Mouse (Mus musculus) liver, adult 2 months (tissue): ENCODE measurements around the gene 6820408C15Rik. TPM values are rescaled to one million over a fixed set of nuclear protein-coding genes. Genes with fewer than 3 reads are reported as not detected.

Experiments
- DNase-seq: peaks from one replicate; pipeline ENCODE4 v3.0.0-alpha.2; 2011; ENCODE audit warnings: low read depth, low spot score; ENCODE audit errors: extremely low read depth
- H3K27ac ChIP-seq: fragments of 200-500 bp; replicated peaks from 2 replicates; pipeline ENCODE4 v1.5.1; 2012; ENCODE audit warnings: low read depth, mild to moderate bottlenecking, control low read depth, inconsistent platforms, low read length; ENCODE audit not compliant: insufficient read depth
- H3K27me3 ChIP-seq: fragments of 200-500 bp; 2 replicates; pipeline ENCODE4 v1.6.1; 2012; ENCODE audit warnings: mild to moderate bottlenecking, moderate library complexity, low read length, inconsistent platforms; ENCODE audit not compliant: control insufficient read depth, insufficient read depth
- H3K36me3 ChIP-seq: fragments of 200-500 bp; 2 replicates; pipeline ENCODE4 v1.6.1; 2012; ENCODE audit warnings: low read length, inconsistent platforms; ENCODE audit not compliant: control insufficient read depth, insufficient read depth
- H3K4me1 ChIP-seq: fragments of 200-500 bp; 2 replicates; pipeline ENCODE4 v1.6.1; 2011; ENCODE audit warnings: low read length; ENCODE audit not compliant: control insufficient read depth, insufficient read depth
- H3K4me3 ChIP-seq: fragments of 200-500 bp; 2 replicates; pipeline ENCODE4 v1.5.1; 2011; ENCODE audit warnings: low read depth, mild to moderate bottlenecking, control low read depth, low read length, moderate library complexity; ENCODE audit not compliant: insufficient read depth
- H3K79me2 ChIP-seq: fragments of 200-500 bp; 2 replicates; pipeline ENCODE4 v1.6.1; 2012; ENCODE audit warnings: inconsistent platforms, mild to moderate bottlenecking, low read length, moderate library complexity; ENCODE audit not compliant: control insufficient read depth, insufficient read depth
- H3K9ac ChIP-seq: fragments of 200-500 bp; 2 replicates; pipeline ENCODE4 v1.6.1; 2012; ENCODE audit warnings: low read depth, mild to moderate bottlenecking, control low read depth, inconsistent platforms, low read length
- CTCF ChIP-seq: fragments of 200-500 bp; IDR thresholded peaks from 2 replicates; pipeline ENCODE4 v1.5.1; 2011; ENCODE audit warnings: low read depth, low read length, control low read depth
- POLR2A ChIP-seq: fragments of 200-500 bp; IDR thresholded peaks from 2 replicates; pipeline ENCODE4 v1.6.1; 2011; ENCODE audit warnings: low read length, control low read depth; ENCODE audit not compliant: insufficient read depth; ENCODE audit errors: extremely low read depth
- WGBS: fragments of 180-500 bp; shearing (Covaris S2); methylation state at CpG from one replicate; pipeline ENCODE4 v1.1.7; 2018; 5-methylcytosine and 5-hydroxymethylcytosine counted together
- polyA plus RNA-seq: library from polyadenylated mRNA; depleted of rRNA; stranded (reverse); fragments of >200 nt; gene quantifications from 2 replicates; pipeline ENCODE4 v1.2.3, GENCODE M21; 2012; rRNA removed
- total RNA-seq: library from RNA; depleted of rRNA; stranded (reverse); fragments of >200 nt; gene quantifications from 2 replicates; pipeline ENCODE4 v1.2.3, GENCODE M21; 2014; rRNA removed

The 6820408C15Rik gene
- not detected in 2 replicates for total RNA-seq
- polyA plus RNA-seq: not detected in 2 replicates

GRCm38 (mm10) chr2:152415287-152415686, at the start of gene 6820408C15Rik:
Gene 6820408C15Rik (plus strand): TSS chr2:152415587.
- Histone ChIP-seq H3K9ac (peak within 1 kb of the TSS; percentile 85), H3K36me3 (no peaks in the 10 kb centered on the region), H3K4me1 (no peaks in the 10 kb centered on the region), H3K27me3 (peaks cover 4% of the 10 kb centered on the region; the same call in 1 of the 2 replicates), H3K79me2 (no peaks in the 10 kb centered on the region), H3K27ac (no peak within 1 kb of the TSS), H3K4me3 (peak within 1 kb of the TSS; percentile 80)
- TF ChIP-seq POLR2A (no peak), CTCF (no peak)
- 38% methylated on average over 4 of the region's 4 CpGs for WGBS
- DNase-seq: no peak

- Histone ChIP-seq H3K4me1 (peaks cover 8% of the 10 kb centered on the region), H3K4me3 (no peak overlapping the region), H3K9ac (no peak overlapping the region), H3K27ac (no peak overlapping the region), H3K79me2 (no peaks in the 10 kb centered on the region), H3K36me3 (no peaks in the 10 kb centered on the region), H3K27me3 (no peaks in the 10 kb centered on the region)
- TF ChIP-seq CTCF (no peak), POLR2A (no peak)
- 82% methylated on average over 5 of the region's 5 CpGs for WGBS
- DNase-seq: no peak
Measured at GRCm38 (mm10) chr2:152367917-152368316, 47.5 kb upstream of the 6820408C15Rik start.

GRCm38 (mm10) chr2:152368532-152369140, 46.8 kb upstream of the 6820408C15Rik start:
- H3K9ac ChIP-seq: no peak overlapping the region
- 29% methylated on average over 14 of the region's 14 CpGs for whole genome bisulfite sequencing
- no peaks in the 10 kb centered on the region for H3K36me3 ChIP-seq
- no peaks in the 10 kb centered on the region for H3K27me3 ChIP-seq
- no peak overlapping the region for H3K4me3 ChIP-seq
- TF ChIP-seq POLR2A (no peak), CTCF (peak; percentile 92)
- peaks cover 6% of the 10 kb centered on the region; the same call in 1 of the 2 replicates for H3K4me1 ChIP-seq
- H3K27ac ChIP-seq: no peak overlapping the region
- DNase-seq: peak; percentile 31
- no peaks in the 10 kb centered on the region for H3K79me2 ChIP-seq

- Histone ChIP-seq H3K4me1 (0 out of 2 replicates have a peak, but pooled peaks cover 1% of the 10 kb centered on the region), H3K27me3 (no peaks in the 10 kb centered on the region), H3K9ac (no peak overlapping the region), H3K27ac (no peak overlapping the region), H3K36me3 (no peaks in the 10 kb centered on the region), H3K79me2 (no peaks in the 10 kb centered on the region), H3K4me3 (no peak overlapping the region)
- DNase-seq: no peak
- WGBS: 81% methylated on average over 7 of the region's 7 CpGs
- TF ChIP-seq POLR2A (no peak), CTCF (no peak)
Measured at GRCm38 (mm10) chr2:152372104-152372503, 43.3 kb upstream of the 6820408C15Rik start.

- Histone ChIP-seq H3K9ac (no peak overlapping the region), H3K79me2 (no peaks in the 10 kb centered on the region), H3K27me3 (no peaks in the 10 kb centered on the region), H3K27ac (no peak overlapping the region), H3K4me3 (no peak overlapping the region), H3K4me1 (0 out of 2 replicates have a peak, but pooled peaks cover 1% of the 10 kb centered on the region), H3K36me3 (no peaks in the 10 kb centered on the region)
- DNase-seq: no peak
- TF ChIP-seq CTCF: no peak
- no peak for TF ChIP-seq POLR2A
- WGBS: 59% methylated on average over 4 of the region's 4 CpGs
Measured at GRCm38 (mm10) chr2:152372661-152373060, 42.7 kb upstream of the 6820408C15Rik start.

- WGBS: 84% methylated on average over 9 of the region's 9 CpGs
- Histone ChIP-seq H3K4me1 (0 out of 2 replicates have a peak, but pooled peaks cover 1% of the 10 kb centered on the region), H3K27ac (no peak overlapping the region), H3K79me2 (no peaks in the 10 kb centered on the region), H3K9ac (no peak overlapping the region), H3K27me3 (no peaks in the 10 kb centered on the region), H3K36me3 (no peaks in the 10 kb centered on the region), H3K4me3 (no peak overlapping the region)
- TF ChIP-seq CTCF (no peak), POLR2A (no peak)
- DNase-seq: no peak
Measured at GRCm38 (mm10) chr2:152373547-152373946, 41.8 kb upstream of the 6820408C15Rik start.
